Mouse (Mus musculus) myocyte (in vitro differentiated cells): ENCODE results near the gene Slc25a3. TPM values are rescaled to one million over a fixed set of nuclear protein-coding genes. Genes with fewer than 3 reads are reported as not detected.

Source experiments
- H3K27me3 ChIP-seq: one replicate; pipeline ENCODE4 v1.6.1; 2011; ENCODE audit not compliant: control insufficient read depth, insufficient read depth, insufficient read length
- H3K36me3 ChIP-seq: one replicate; pipeline ENCODE4 v1.6.1; 2011; ENCODE audit not compliant: control insufficient read depth, insufficient read depth
- H3K4me2 ChIP-seq: one replicate; pipeline ENCODE4 v1.6.1; 2011; ENCODE audit warnings: low read depth, control low read depth
- H3K4me3 ChIP-seq: one replicate; pipeline ENCODE4 v1.5.1; 2011; ENCODE audit warnings: mild to moderate bottlenecking, control low read depth, moderate library complexity
- H3K79me2 ChIP-seq: one replicate; pipeline ENCODE4 v1.6.1; 2011; ENCODE audit not compliant: control insufficient read depth, insufficient read depth
- H3ac ChIP-seq: one replicate; pipeline ENCODE4 v1.6.1; 2011; ENCODE audit not compliant: control insufficient read depth, insufficient read length
- CEBPB ChIP-seq: IDR thresholded peaks from 2 replicates; pipeline ENCODE4 v1.6.1; 2011; ENCODE audit warnings: mild to moderate bottlenecking, moderate library complexity; ENCODE audit not compliant: poor library complexity, insufficient read depth, severe bottlenecking
- E2F4 ChIP-seq: IDR thresholded peaks from one replicate; pipeline ENCODE4 v1.6.1; 2011; ENCODE audit warnings: mild to moderate bottlenecking, control low read depth, moderate library complexity; ENCODE audit not compliant: insufficient read depth
- MAX ChIP-seq: IDR thresholded peaks from one replicate; pipeline ENCODE4 v1.6.1; 2011; ENCODE audit warnings: low read depth, mild to moderate bottlenecking, control low read depth
- MYOD1 ChIP-seq, 3 experiments: IDR thresholded peaks; one replicate each; pipeline ENCODE4 v1.6.1; 2011; ENCODE audit warnings: control low read depth in 2 of 3, low read depth in 2 of 3, mild to moderate bottlenecking in 2 of 3, moderate library complexity in 1 of 3; ENCODE audit not compliant: insufficient read length in 2 of 3, control insufficient read depth in 1 of 3
- MYOG ChIP-seq, 3 experiments: IDR thresholded peaks; one replicate each; pipeline ENCODE4 v1.6.1; 2011; ENCODE audit warnings: control low read depth in 2 of 3, low read depth in 2 of 3, mild to moderate bottlenecking in 2 of 3; ENCODE audit not compliant: insufficient read length in 2 of 3, control insufficient read depth in 1 of 3, insufficient read depth in 1 of 3
- POLR2A ChIP-seq: IDR thresholded peaks from one replicate; pipeline ENCODE4 v1.6.1; 2011; ENCODE audit warnings: low read depth, mild to moderate bottlenecking, control low read depth, moderate library complexity; ENCODE audit not compliant: insufficient read length
- POLR2AphosphoS2 ChIP-seq: IDR thresholded peaks from one replicate; pipeline ENCODE4 v1.6.1; 2011; ENCODE audit warnings: low read depth, control low read depth; ENCODE audit not compliant: insufficient read length
- REST ChIP-seq: IDR thresholded peaks from one replicate; pipeline ENCODE4 v1.6.1; 2011; ENCODE audit warnings: mild to moderate bottlenecking, control low read depth, moderate library complexity; ENCODE audit not compliant: insufficient read depth, insufficient read length
- SRF ChIP-seq: IDR thresholded peaks from one replicate; pipeline ENCODE4 v1.6.1; 2011; ENCODE audit warnings: low read depth; ENCODE audit not compliant: control insufficient read depth, insufficient read length
- TCF12 ChIP-seq: IDR thresholded peaks from one replicate; pipeline ENCODE4 v1.6.1; 2011; ENCODE audit warnings: mild to moderate bottlenecking, control low read depth; ENCODE audit not compliant: poor library complexity, insufficient read depth, severe bottlenecking
- TCF3 ChIP-seq: IDR thresholded peaks from one replicate; pipeline ENCODE4 v1.6.1; 2011; ENCODE audit warnings: low read depth, control low read depth; ENCODE audit not compliant: insufficient read length
- USF1 ChIP-seq: IDR thresholded peaks from one replicate; pipeline ENCODE4 v1.6.1; 2011; ENCODE audit warnings: low read depth, mild to moderate bottlenecking, control low read depth, moderate library complexity
- polyA plus RNA-seq: library from polyadenylated mRNA; unstranded; fragments of >200 nt; fragmentation: generic; extraction: Trizol; gene quantifications from one replicate; pipeline ENCODE4 v1.2.1, GENCODE M21; 2012; ENCODE audit warnings: missing spikeins

Slc25a3 gene
- polyA plus RNA-seq = 846 TPM

- H3K27me3 ChIP-seq = no peaks in the 10 kb centered on the region
- H3K4me2 ChIP-seq = peak within 1 kb of the TSS; percentile 90
- H3K36me3 ChIP-seq = peaks cover 27% of the 10 kb centered on the region
- peak within 1 kb of the TSS; percentile 80 for H3K4me3 ChIP-seq
- H3K79me2 ChIP-seq = peaks cover 39% of the 10 kb centered on the region
- no peak for TF ChIP-seq MAX
- peak in 1 of 3 experiments; percentile 2 for TF ChIP-seq MYOD1 (IDR thresholded peaks at IDR 0.05; ENCODE audit: control insufficient read depth in 1 of 3, insufficient read length in 2 of 3, low read depth in 2 of 3)
- no peak for TF ChIP-seq TCF3
- peak; percentile 100 for TF ChIP-seq POLR2AphosphoS2
- peak; percentile 86 for TF ChIP-seq SRF
- peak; percentile 100 for TF ChIP-seq POLR2A
- H3ac ChIP-seq = peak within 1 kb of the TSS; percentile 71
These were observed at the start of gene Slc25a3 for GRCm38 (mm10) chr10:91123828-91124822. Gene Slc25a3, minus strand, starts transcription at chr10:91124059.

DNA sequence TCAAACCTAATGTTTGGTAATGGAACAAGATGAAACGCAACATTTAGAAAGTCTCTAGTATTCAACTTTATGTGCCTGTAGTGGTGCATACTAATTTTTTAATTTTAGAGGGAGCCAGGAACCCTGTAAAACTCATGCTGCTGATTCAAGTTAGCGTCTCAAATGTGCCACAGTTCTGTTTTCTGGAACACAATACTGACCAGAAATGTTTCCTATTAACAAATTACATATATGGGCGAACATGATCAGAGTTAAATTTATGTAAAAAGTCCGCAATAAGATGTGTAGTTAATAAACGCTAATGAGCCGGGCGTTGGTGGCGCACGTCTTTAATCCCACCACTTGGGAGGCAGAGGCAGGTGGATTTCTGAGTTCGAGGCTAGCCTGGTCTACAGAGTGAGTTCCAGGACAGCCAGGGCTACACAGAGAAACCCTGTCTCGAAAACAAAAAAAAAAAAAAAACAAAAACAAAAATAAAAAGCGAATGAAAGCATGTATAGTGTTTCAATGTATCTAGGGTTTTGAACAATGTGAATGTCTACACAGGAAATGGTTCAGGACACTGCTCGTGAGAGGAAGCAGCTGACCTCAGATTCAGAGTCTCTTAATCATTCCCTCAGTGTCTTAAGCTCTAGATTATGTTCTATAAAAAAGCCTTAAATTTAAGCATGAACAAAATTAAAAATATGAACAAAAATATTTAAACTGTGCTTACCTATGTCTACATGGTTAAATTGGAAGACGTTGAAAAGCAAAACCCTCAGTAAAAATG lies 48.7 kb upstream of the Slc25a3 start:
- Histone ChIP-seq H3K79me2 (peaks cover 29% of the 10 kb centered on the region), H3ac (peak overlapping the region; percentile 86), H3K4me2 (peak overlapping the region; percentile 87), H3K36me3 (no peaks in the 10 kb centered on the region), H3K27me3 (no peaks in the 10 kb centered on the region), H3K4me3 (peak overlapping the region; percentile 52)
- no peak for TF ChIP-seq TCF12
- TF ChIP-seq E2F4 = no peak

DNA sequence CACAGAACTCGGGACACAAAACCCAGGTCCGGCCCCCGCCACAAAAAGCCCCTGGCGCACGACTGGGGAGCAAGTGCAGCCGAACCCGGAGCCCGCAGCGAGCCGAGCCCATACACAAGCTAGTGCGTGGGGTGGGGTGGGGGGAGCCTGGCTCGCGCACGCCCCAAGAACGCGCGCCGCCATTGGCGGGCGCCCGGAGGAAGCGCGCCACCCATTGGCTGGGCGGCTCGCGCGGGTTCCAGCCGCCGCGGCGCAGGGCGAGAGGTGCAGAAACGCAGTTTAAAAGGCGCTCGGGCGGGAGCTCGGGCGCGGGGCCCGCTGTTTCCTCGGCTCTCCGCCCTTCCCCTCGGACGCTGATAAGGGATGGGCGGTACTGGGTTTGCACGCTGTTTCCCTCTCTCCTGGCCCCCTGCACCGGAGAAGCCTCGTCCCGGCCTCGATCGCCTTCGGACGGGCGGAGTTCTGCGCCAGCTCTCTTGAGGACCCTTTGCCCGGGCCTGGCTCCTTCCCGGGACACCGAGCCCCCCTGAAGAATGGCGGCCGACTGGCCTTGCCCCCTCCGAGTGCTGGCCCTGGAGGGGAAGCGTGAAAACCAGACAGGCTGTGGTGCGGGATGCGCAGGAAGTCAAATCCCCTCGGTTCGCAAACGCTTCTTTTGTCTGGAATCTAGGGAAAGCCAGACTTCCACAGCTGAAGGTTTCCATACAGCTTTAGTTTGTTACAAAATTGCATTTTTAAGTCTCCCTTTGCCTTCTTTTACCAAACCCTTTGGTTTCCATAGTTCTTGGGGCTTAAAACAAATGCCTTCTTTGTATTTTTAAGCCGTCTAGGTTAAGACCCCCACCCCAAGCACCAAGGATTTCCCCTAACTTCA lies 47.8 kb upstream of the Slc25a3 start:
- Histone ChIP-seq H3ac (peak overlapping the region; percentile 86), H3K27me3 (no peaks in the 10 kb centered on the region), H3K4me3 (peak overlapping the region; percentile 52), H3K79me2 (peaks cover 37% of the 10 kb centered on the region), H3K4me2 (peak overlapping the region; percentile 87), H3K36me3 (no peaks in the 10 kb centered on the region)
- TF ChIP-seq POLR2AphosphoS2 (peak; percentile 92), MAX (no peak), POLR2A (peak; percentile 81), E2F4 (peak; percentile 77), CEBPB (no peak), TCF12 (no peak), TCF3 (no peak), REST (peak; percentile 20), SRF (peak; percentile 54), MYOG (IDR thresholded peaks at IDR 0.05; ENCODE audit: control insufficient read depth in 1 of 3, insufficient read depth in 1 of 3, insufficient read length in 2 of 3, low read depth in 2 of 3) (peak in 1 of 3 experiments; percentile 4)

DNA sequence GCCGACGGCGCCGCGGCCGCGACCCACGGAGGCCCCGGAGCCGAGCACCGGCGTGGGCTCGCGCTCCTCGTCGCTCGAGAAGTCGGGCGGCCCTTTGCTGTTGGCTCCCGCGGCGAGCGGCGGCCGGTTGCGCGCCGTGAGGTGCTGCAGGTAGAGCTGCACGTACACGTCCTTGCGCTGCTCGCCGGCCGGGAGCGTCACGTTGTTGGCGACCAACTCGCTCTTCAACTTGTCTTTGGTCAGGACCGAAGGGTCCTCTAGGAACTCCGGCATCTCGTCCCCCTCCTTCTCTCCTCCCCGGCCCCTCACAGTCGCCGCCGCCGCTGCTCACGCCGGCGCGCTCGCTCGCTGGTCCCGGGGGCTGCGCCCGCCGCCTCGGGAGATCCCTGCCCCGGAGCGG lies 47.2 kb upstream of the Slc25a3 start:
- Histone ChIP-seq H3K4me3 (peak overlapping the region; percentile 52), H3K36me3 (no peaks in the 10 kb centered on the region), H3K79me2 (peaks cover 44% of the 10 kb centered on the region), H3K4me2 (no peak overlapping the region), H3K27me3 (no peaks in the 10 kb centered on the region), H3ac (peak overlapping the region; percentile 86)
- TF ChIP-seq SRF (no peak), POLR2AphosphoS2 (peak; percentile 36), USF1 (no peak), CEBPB (no peak), E2F4 (no peak)
